Mouse (Mus musculus): ENCODE data around the gene Itgav. TPM values are rescaled to one million over a fixed set of nuclear protein-coding genes. Genes with fewer than 3 reads are reported as not detected.

Gene Itgav
- polyA plus RNA-seq, 2 experiments: 4.1 to 11.2 TPM

- Histone ChIP-seq H3K4me3 (ENCODE audit: insufficient read depth in 1 of 2, low read depth in 2 of 2, low read length in 2 of 2) (no peak overlapping the region), H3K27ac (no peak overlapping the region), H3K9ac (replicated peaks) (no peak overlapping the region), H3K4me2 (ENCODE audit: low read depth) (no peak overlapping the region), H3K36me3 (replicated peaks; ENCODE audit: control insufficient read depth, insufficient read depth, low read depth) (no peaks in the 10 kb centered on the region), H3K4me1 (replicated peaks; ENCODE audit: control insufficient read depth in 2 of 2, insufficient read depth in 2 of 2, low read length in 1 of 2) (no peaks in the 10 kb centered on the region), H3K9me3 (ENCODE audit: control insufficient read depth, low read length) (no peaks in the 10 kb centered on the region), H3K27me3 (ENCODE audit: control insufficient read depth, insufficient read depth, low read length) (no peaks in the 10 kb centered on the region)
- DNase-seq (ENCODE audit: low read depth in 3 of 3, low spot score in 3 of 3) (no peak), ATAC-seq (ENCODE audit: insufficient read depth) (no peak)
- no peak for TF ChIP-seq CTCF (IDR thresholded peaks at IDR 0.05; ENCODE audit: low read depth)
- no peak for TF ChIP-seq EP300 (IDR thresholded peaks at IDR 0.05; ENCODE audit: low read depth)
- 71% methylated on average over 4 of the region's 4 CpGs for WGBS (ENCODE audit: insufficient replicate concordance)
Measured at GRCm38 (mm10) chr2:83792102-83792501, 67.9 kb downstream of the Itgav start.

GRCm38 (mm10) chr2:83795766-83796165 lies 71.6 kb downstream of the Itgav start:
- ATAC-seq (ENCODE audit: insufficient read depth) (no peak), DNase-seq (ENCODE audit: low read depth in 3 of 3, low spot score in 3 of 3) (no peak)
- no peak for TF ChIP-seq EP300 (IDR thresholded peaks at IDR 0.05; ENCODE audit: low read depth)
- TF ChIP-seq CTCF (IDR thresholded peaks at IDR 0.05; ENCODE audit: low read depth): no peak
- H3K27ac ChIP-seq: no peak overlapping the region
- no peaks in the 10 kb centered on the region for H3K27me3 ChIP-seq (ENCODE audit: control insufficient read depth, insufficient read depth, low read length)
- H3K9ac ChIP-seq (replicated peaks): no peak overlapping the region
- 47% methylated on average over 4 of the region's 4 CpGs for WGBS (ENCODE audit: insufficient replicate concordance)
- H3K36me3 ChIP-seq (replicated peaks; ENCODE audit: control insufficient read depth, insufficient read depth, low read depth): no peaks in the 10 kb centered on the region
- no peaks in the 10 kb centered on the region for H3K4me1 ChIP-seq (replicated peaks; ENCODE audit: control insufficient read depth in 2 of 2, insufficient read depth in 2 of 2, low read length in 1 of 2)
- no peaks in the 10 kb centered on the region for H3K9me3 ChIP-seq (ENCODE audit: control insufficient read depth, low read length)
- no peak overlapping the region for H3K4me3 ChIP-seq (ENCODE audit: insufficient read depth in 1 of 2, low read depth in 2 of 2, low read length in 2 of 2)
- H3K4me2 ChIP-seq (ENCODE audit: low read depth): no peak overlapping the region

GRCm38 (mm10) chr2:83797902-83798497 lies 73.8 kb downstream of the Itgav start:
- Histone ChIP-seq H3K4me1 (replicated peaks; ENCODE audit: control insufficient read depth in 2 of 2, insufficient read depth in 2 of 2, low read length in 1 of 2) (no peaks in the 10 kb centered on the region), H3K27me3 (ENCODE audit: control insufficient read depth, insufficient read depth, low read length) (no peaks in the 10 kb centered on the region), H3K36me3 (replicated peaks; ENCODE audit: control insufficient read depth, insufficient read depth, low read depth) (no peaks in the 10 kb centered on the region; the same call in 1 of the 2 replicates), H3K9ac (replicated peaks) (no peak overlapping the region), H3K4me3 (ENCODE audit: insufficient read depth in 1 of 2, low read depth in 2 of 2, low read length in 2 of 2) (no peak overlapping the region), H3K9me3 (ENCODE audit: control insufficient read depth, low read length) (no peaks in the 10 kb centered on the region), H3K27ac (no peak overlapping the region), H3K4me2 (ENCODE audit: low read depth) (no peak overlapping the region)
- DNase-seq (ENCODE audit: low read depth in 3 of 3, low spot score in 3 of 3) (no peak), ATAC-seq (ENCODE audit: insufficient read depth) (no peak)
- TF ChIP-seq EP300 (IDR thresholded peaks at IDR 0.05; ENCODE audit: low read depth) (no peak), CTCF (IDR thresholded peaks at IDR 0.05; ENCODE audit: low read depth) (no peak)
- WGBS (ENCODE audit: insufficient replicate concordance): 72% methylated on average over 9 of the region's 9 CpGs

GRCm38 (mm10) chr2:83812483-83813272 lies 88.5 kb downstream of the Itgav start, which contains the start of gene Fam171b:
Gene Fam171b (plus strand): TSS chr2:83812636.
- ATAC-seq (ENCODE audit: insufficient read depth) (peak; percentile 53), DNase-seq (ENCODE audit: low read depth in 3 of 3, low spot score in 3 of 3) (no peak)
- Histone ChIP-seq H3K27ac (no peak within 1 kb of the TSS), H3K36me3 (replicated peaks; ENCODE audit: control insufficient read depth, insufficient read depth, low read depth) (no peaks in the 10 kb centered on the region), H3K4me1 (replicated peaks; ENCODE audit: control insufficient read depth in 2 of 2, insufficient read depth in 2 of 2, low read length in 1 of 2) (no peaks in the 10 kb centered on the region), H3K4me2 (ENCODE audit: low read depth) (peak within 1 kb of the TSS; percentile 55), H3K9ac (replicated peaks) (no peak within 1 kb of the TSS), H3K27me3 (ENCODE audit: control insufficient read depth, insufficient read depth, low read length) (peaks cover 34% of the 10 kb centered on the region), H3K4me3 (ENCODE audit: insufficient read depth in 1 of 2, low read depth in 2 of 2, low read length in 2 of 2) (peak within 1 kb of the TSS; percentile 34 to 40), H3K9me3 (ENCODE audit: control insufficient read depth, low read length) (no peaks in the 10 kb centered on the region)
- 1% methylated on average over 62 of the region's 63 CpGs for WGBS (ENCODE audit: insufficient replicate concordance)
- TF ChIP-seq CTCF (IDR thresholded peaks at IDR 0.05; ENCODE audit: low read depth): no peak

GRCm38 (mm10) chr2:83813273-83813892 lies 89.2 kb downstream of the Itgav start:
- H3K27ac ChIP-seq: no peak overlapping the region
- H3K4me3 ChIP-seq (ENCODE audit: insufficient read depth in 1 of 2, low read depth in 2 of 2, low read length in 2 of 2): no peak overlapping the region
- no peak overlapping the region for H3K9ac ChIP-seq (replicated peaks)
- no peak for ATAC-seq (ENCODE audit: insufficient read depth)
- no peak for DNase-seq (ENCODE audit: low read depth in 3 of 3, low spot score in 3 of 3)
- H3K36me3 ChIP-seq (replicated peaks; ENCODE audit: control insufficient read depth, insufficient read depth, low read depth): no peaks in the 10 kb centered on the region
- H3K4me1 ChIP-seq (replicated peaks; ENCODE audit: control insufficient read depth in 2 of 2, insufficient read depth in 2 of 2, low read length in 1 of 2): no peaks in the 10 kb centered on the region
- peaks cover 34% of the 10 kb centered on the region for H3K27me3 ChIP-seq (ENCODE audit: control insufficient read depth, insufficient read depth, low read length)
- H3K9me3 ChIP-seq (ENCODE audit: control insufficient read depth, low read length): no peaks in the 10 kb centered on the region
- WGBS (ENCODE audit: insufficient replicate concordance): 18% methylated on average over 10 of the region's 10 CpGs
- peak overlapping the region; percentile 55 for H3K4me2 ChIP-seq (ENCODE audit: low read depth)
- TF ChIP-seq EP300 (IDR thresholded peaks at IDR 0.05; ENCODE audit: low read depth): no peak
- no peak for TF ChIP-seq CTCF (IDR thresholded peaks at IDR 0.05; ENCODE audit: low read depth)
